Comparison of ENCODE assay signal across 8 mouse cellular contexts in genomic region chr13:49172971-49173596, GRCm38 (mm10). TPM values are rescaled to one million over a fixed set of nuclear protein-coding genes. Genes with fewer than 3 reads are reported as not detected.
A peak's percentile ranks its signal among the peaks of the same experiment; 100 is the strongest.
DNase-seq lines count a peak whose midpoint lies in the region; ATAC-seq and TF ChIP-seq lines count a peak whose summit lies in the region.

No protein-coding gene starts in this region.

- H3K27me3 ChIP-seq in E14TG2a.4 (ENCODE audit: insufficient read depth, low read length) = peaks cover 14% of the 10 kb centered on the region
- no peaks in the 10 kb centered on the region for H3K27me3 ChIP-seq in forebrain, embryonic 11.5 days (ENCODE audit: control insufficient read depth, insufficient read depth, low read length)
- H3K27me3 ChIP-seq in heart, postnatal 0 days (ENCODE audit: control insufficient read depth, insufficient read depth, low read length) = no peaks in the 10 kb centered on the region
- no peaks in the 10 kb centered on the region for H3K27me3 ChIP-seq in liver, embryonic 15.5 days
- H3K27me3 ChIP-seq in neural tube, embryonic 12.5 days (replicated peaks) = no peaks in the 10 kb centered on the region
- no peaks in the 10 kb centered on the region; the same call in 1 of the 2 replicates for H3K27me3 ChIP-seq in stomach, embryonic 16.5 days (ENCODE audit: control insufficient read depth, insufficient read depth, low read length)

- H3K9ac ChIP-seq in forebrain, embryonic 11.5 days (ENCODE audit: low read length) = no peak overlapping the region
- no peak overlapping the region for H3K9ac ChIP-seq in heart, postnatal 0 days (replicated peaks; ENCODE audit: low read depth, low read length)
- H3K9ac ChIP-seq in liver, embryonic 15.5 days = no peak overlapping the region
- H3K9ac ChIP-seq in neural tube, embryonic 12.5 days = no peak overlapping the region
- no peak overlapping the region for H3K9ac ChIP-seq in stomach, embryonic 16.5 days (ENCODE audit: low read length)

- 4% methylated on average over 12 of the region's 12 CpGs for WGBS in forebrain, embryonic 11.5 days
- WGBS in heart, postnatal 0 days = 7% methylated on average over 12 of the region's 12 CpGs
- 3% methylated on average over 12 of the region's 12 CpGs for WGBS in liver, embryonic 15.5 days (ENCODE audit: insufficient replicate concordance)
- 12% methylated on average over 12 of the region's 12 CpGs for WGBS in neural tube, embryonic 12.5 days
- WGBS in stomach, embryonic 16.5 days = 6% methylated on average over 12 of the region's 12 CpGs

- H3K36me3 ChIP-seq in E14TG2a.4 (ENCODE audit: insufficient read depth, low read length) = no peaks in the 10 kb centered on the region
- H3K36me3 ChIP-seq in forebrain, embryonic 11.5 days (ENCODE audit: control insufficient read depth, insufficient read depth, low read length) = no peaks in the 10 kb centered on the region
- no peaks in the 10 kb centered on the region for H3K36me3 ChIP-seq in heart, postnatal 0 days (replicated peaks; ENCODE audit: control insufficient read depth, insufficient read depth, low read length)
- no peaks in the 10 kb centered on the region for H3K36me3 ChIP-seq in liver, embryonic 15.5 days (replicated peaks)
- H3K36me3 ChIP-seq in neural tube, embryonic 12.5 days = no peaks in the 10 kb centered on the region
- H3K36me3 ChIP-seq in stomach, embryonic 16.5 days (ENCODE audit: control insufficient read depth, insufficient read depth, low read length) = no peaks in the 10 kb centered on the region

- TF ChIP-seq EP300 in heart, postnatal 0 days (IDR thresholded peaks at IDR 0.05; ENCODE audit: low read depth) = no peak

- peak; percentile 70 for ATAC-seq in forebrain, embryonic 11.5 days (replicated peaks; ENCODE audit: low FRiP score)
- peak; percentile 79 for ATAC-seq in heart, postnatal 0 days (ENCODE audit: insufficient read depth, low read depth)
- peak; percentile 49 for ATAC-seq in liver, embryonic 15.5 days (ENCODE audit: insufficient read depth)
- ATAC-seq in neural tube, embryonic 12.5 days (ENCODE audit: low FRiP score, low read depth) = peak; percentile 72
- ATAC-seq in stomach, embryonic 16.5 days (ENCODE audit: insufficient read depth, low FRiP score) = peak; percentile 64

- no peak overlapping the region for H3K27ac ChIP-seq in forebrain, embryonic 11.5 days (ENCODE audit: low read depth, low read length)
- no peak overlapping the region for H3K27ac ChIP-seq in heart, postnatal 0 days (ENCODE audit: low read depth)
- H3K27ac ChIP-seq in liver, embryonic 15.5 days (replicated peaks) = no peak overlapping the region
- no peak overlapping the region for H3K27ac ChIP-seq in neural tube, embryonic 12.5 days
- H3K27ac ChIP-seq in stomach, embryonic 16.5 days (ENCODE audit: low read length) = no peak overlapping the region

- H3K4me3 ChIP-seq in E14TG2a.4 (replicated peaks; ENCODE audit: low read length) = no peak overlapping the region
- no peak overlapping the region for H3K4me3 ChIP-seq in forebrain, embryonic 11.5 days (ENCODE audit: low read depth, low read length)
- no peak overlapping the region for H3K4me3 ChIP-seq in heart, postnatal 0 days (ENCODE audit: low read depth, low read length)
- H3K4me3 ChIP-seq in liver, embryonic 15.5 days (replicated peaks) = no peak overlapping the region
- no peak overlapping the region for H3K4me3 ChIP-seq in neural tube, embryonic 12.5 days
- no peak overlapping the region for H3K4me3 ChIP-seq in stomach, embryonic 16.5 days (replicated peaks; ENCODE audit: low read length)

- TF ChIP-seq CTCF in E14TG2a.4 (conservative IDR thresholded peaks at IDR 0.05; ENCODE audit: low read length) = peak; percentile 84
- TF ChIP-seq CTCF in heart, postnatal 0 days (IDR thresholded peaks at IDR 0.05; ENCODE audit: low read depth) = peak; percentile 97

- peak; percentile 56 for DNase-seq in c-Kit-positive CD71-positive TER-119-negative erythroid progenitor cells, embryonic 14.5 days (ENCODE audit: low read depth)
- DNase-seq in forebrain, embryonic 11.5 days (ENCODE audit: low spot score) = peak; percentile 94
- DNase-seq in heart, postnatal 0 days (ENCODE audit: low spot score) = peak; percentile 78
- DNase-seq in kidney, postnatal 25 days = peak; percentile 90 to 96

- no peaks in the 10 kb centered on the region for H3K9me3 ChIP-seq in E14TG2a.4 (ENCODE audit: low read length)
- no peaks in the 10 kb centered on the region for H3K9me3 ChIP-seq in forebrain, embryonic 11.5 days (ENCODE audit: control insufficient read depth, low read length)
- H3K9me3 ChIP-seq in heart, postnatal 0 days (replicated peaks; ENCODE audit: control insufficient read depth, low read length) = no peaks in the 10 kb centered on the region
- H3K9me3 ChIP-seq in liver, embryonic 15.5 days (replicated peaks) = no peaks in the 10 kb centered on the region
- H3K9me3 ChIP-seq in neural tube, embryonic 12.5 days = no peaks in the 10 kb centered on the region
- no peaks in the 10 kb centered on the region for H3K9me3 ChIP-seq in stomach, embryonic 16.5 days (replicated peaks; ENCODE audit: control insufficient read depth, low read length)

- peaks cover 9% of the 10 kb centered on the region for H3K4me1 ChIP-seq in E14TG2a.4 (replicated peaks; ENCODE audit: low read depth, low read length)
- no peaks in the 10 kb centered on the region for H3K4me1 ChIP-seq in forebrain, embryonic 11.5 days (replicated peaks; ENCODE audit: control insufficient read depth, insufficient read depth, low read length)
- no peaks in the 10 kb centered on the region for H3K4me1 ChIP-seq in heart, postnatal 0 days (ENCODE audit: control insufficient read depth, insufficient read depth)
- no peaks in the 10 kb centered on the region for H3K4me1 ChIP-seq in liver, embryonic 15.5 days (replicated peaks)
- H3K4me1 ChIP-seq in neural tube, embryonic 12.5 days = no peaks in the 10 kb centered on the region
- no peaks in the 10 kb centered on the region for H3K4me1 ChIP-seq in stomach, embryonic 16.5 days (ENCODE audit: control insufficient read depth, insufficient read depth, low read length)

- H3K4me2 ChIP-seq in forebrain, embryonic 11.5 days (ENCODE audit: low read depth, low read length, severe bottlenecking) = no peak overlapping the region
- H3K4me2 ChIP-seq in heart, postnatal 0 days (ENCODE audit: low read depth, low read length) = 0 out of 2 replicates have a peak overlapping the region, but pooled peaks have one; percentile 11
- H3K4me2 ChIP-seq in liver, embryonic 15.5 days = no peak overlapping the region
- H3K4me2 ChIP-seq in neural tube, embryonic 12.5 days (replicated peaks) = no peak overlapping the region
- no peak overlapping the region for H3K4me2 ChIP-seq in stomach, embryonic 16.5 days (ENCODE audit: low read depth, low read length)

RNA-seq across cellular contexts. Expression of gene Ninj1, which starts 14.2 kb away (rescaled TPM):
- polyA plus RNA-seq in forebrain, embryonic 11.5 days (2014; fragmentation: Nextera tagmentation; extraction: Ambion mirVana) = 19.6 and 23.8 TPM in 2 replicates
- total RNA-seq in heart, postnatal 0 days (2014; rRNA removed; ENCODE audit: low replicate concordance) = 75.3 and 102 TPM in 2 replicates
- polyA plus RNA-seq in heart, postnatal 0 days (2015; fragmentation: Nextera tagmentation; extraction: Ambion mirVana) = 94.6 and 97.2 TPM in 2 replicates
- polyA plus RNA-seq in liver, embryonic 15.5 days (2015; fragmentation: Nextera tagmentation; extraction: Ambion mirVana) = 48.7 and 57.1 TPM in 2 replicates
- 18.5 and 21.0 TPM in 2 replicates for polyA plus RNA-seq in neural tube, embryonic 12.5 days (2016; fragmentation: Nextera tagmentation; extraction: Ambion mirVana)
- 57.8 and 61.0 TPM in 2 replicates for polyA plus RNA-seq in stomach, embryonic 16.5 days (2015; fragmentation: Nextera tagmentation; extraction: Ambion mirVana)

RNA-seq across cellular contexts. Expression of gene Wnk2, which starts 25.3 kb away (rescaled TPM):
- 10.3 and 10.7 TPM in 2 replicates for polyA plus RNA-seq in forebrain, embryonic 11.5 days (2014; fragmentation: Nextera tagmentation; extraction: Ambion mirVana)
- 5.4 and 5.5 TPM in 2 replicates for total RNA-seq in heart, postnatal 0 days (2014; rRNA removed; ENCODE audit: low replicate concordance)
- polyA plus RNA-seq in heart, postnatal 0 days (2015; fragmentation: Nextera tagmentation; extraction: Ambion mirVana) = 1.5 TPM in 2 replicates
- polyA plus RNA-seq in liver, embryonic 15.5 days (2015; fragmentation: Nextera tagmentation; extraction: Ambion mirVana) = 0.10 and 0.21 TPM in 2 replicates
- 16.4 and 17.2 TPM in 2 replicates for polyA plus RNA-seq in neural tube, embryonic 12.5 days (2016; fragmentation: Nextera tagmentation; extraction: Ambion mirVana)
- 3.3 and 3.4 TPM in 2 replicates for polyA plus RNA-seq in stomach, embryonic 16.5 days (2015; fragmentation: Nextera tagmentation; extraction: Ambion mirVana)

RNA-seq across cellular contexts. Expression of gene Card19, which starts 42.8 kb away (rescaled TPM):
- polyA plus RNA-seq in forebrain, embryonic 11.5 days (2014; fragmentation: Nextera tagmentation; extraction: Ambion mirVana) = 18.9 and 19.6 TPM in 2 replicates
- total RNA-seq in heart, postnatal 0 days (2014; rRNA removed; ENCODE audit: low replicate concordance) = 114 and 136 TPM in 2 replicates
- polyA plus RNA-seq in heart, postnatal 0 days (2015; fragmentation: Nextera tagmentation; extraction: Ambion mirVana) = 188 TPM in 2 replicates
- 15.0 and 16.7 TPM in 2 replicates for polyA plus RNA-seq in liver, embryonic 15.5 days (2015; fragmentation: Nextera tagmentation; extraction: Ambion mirVana)
- 29.0 and 32.0 TPM in 2 replicates for polyA plus RNA-seq in neural tube, embryonic 12.5 days (2016; fragmentation: Nextera tagmentation; extraction: Ambion mirVana)
- polyA plus RNA-seq in stomach, embryonic 16.5 days (2015; fragmentation: Nextera tagmentation; extraction: Ambion mirVana) = 55.7 and 56.4 TPM in 2 replicates
